Mouse (Mus musculus): ENCODE results near the gene Gm2004.

Gm2004 gene

DNA sequence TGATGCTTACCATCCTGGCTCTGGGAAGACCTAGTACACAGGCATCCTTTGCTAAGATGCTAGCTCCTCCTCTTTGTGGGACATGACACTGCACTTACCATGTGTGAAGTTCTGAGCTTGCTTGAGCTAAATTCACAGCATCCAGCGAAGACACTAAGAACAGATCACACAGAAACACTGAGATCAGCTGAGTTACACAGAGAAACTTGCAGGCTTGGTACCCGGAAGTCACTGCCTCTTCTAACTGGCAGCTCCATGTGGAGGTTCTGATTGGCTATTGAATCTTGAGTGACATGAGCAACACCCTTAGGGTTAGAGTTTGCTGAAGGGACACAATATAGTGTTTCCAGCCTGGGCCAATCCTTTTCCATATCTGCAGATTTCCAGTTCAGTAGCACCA, at the start of gene Gm2004:
TSS of gene Gm2004 (minus strand) at position 101 of the 400 bp plus-strand sequence.
- in situ Hi-C loops (cut with MboI, MseI), result loop anchor here (25.0 kb wide), 1 partner anchor 663 kb away; no protein-coding TSS in a partner anchor
